Mouse (Mus musculus) erythroblast, embryonic 14.5 days (primary cell): ENCODE results near the gene Abca7.

Experiments
- GATA1 ChIP-seq: IDR thresholded peaks from 2 replicates; pipeline ENCODE4 v1.6.1; 2012; ENCODE audit warnings: low read length, inconsistent platforms, mixed read lengths
- TAL1 ChIP-seq: IDR thresholded peaks from 3 replicates; pipeline ENCODE4 v1.6.1; 2012; ENCODE audit warnings: low read length, inconsistent platforms, mixed read lengths

GRCm38 (mm10) chr10:79989272-79989786, 7.0 kb upstream of the Abca7 start:
- TF ChIP-seq GATA1 (no peak), TAL1 (no peak)
